Mouse (Mus musculus) embryo, embryonic 11 days (tissue): Measurements from ENCODE around the gene Camta1.

Experiments used
- DNase-seq: peaks from one replicate; pipeline ENCODE4 v3.0.0-alpha.2; 2015

Gene Camta1

DNA sequence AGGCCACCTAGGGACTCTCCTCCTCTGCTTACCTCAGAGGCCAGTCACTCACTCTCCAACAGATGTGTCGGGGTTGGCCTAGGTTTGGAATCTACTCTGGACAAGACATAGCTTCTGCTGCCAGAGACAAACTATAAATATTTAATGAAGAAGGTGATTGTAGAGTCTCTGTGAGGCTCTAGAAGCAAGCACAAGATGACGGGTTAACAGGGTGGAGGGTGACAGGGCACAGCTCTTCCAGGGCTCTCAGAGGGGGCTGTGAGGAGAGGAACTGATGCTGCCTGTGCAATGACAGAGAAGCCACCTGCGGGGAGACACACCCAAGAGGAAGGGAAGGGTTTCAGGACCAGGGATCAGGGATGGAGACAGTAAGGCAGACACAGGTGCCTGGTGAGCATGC is 682.0 kb downstream of the Camta1 start:
- no peak for DNase-seq

DNA sequence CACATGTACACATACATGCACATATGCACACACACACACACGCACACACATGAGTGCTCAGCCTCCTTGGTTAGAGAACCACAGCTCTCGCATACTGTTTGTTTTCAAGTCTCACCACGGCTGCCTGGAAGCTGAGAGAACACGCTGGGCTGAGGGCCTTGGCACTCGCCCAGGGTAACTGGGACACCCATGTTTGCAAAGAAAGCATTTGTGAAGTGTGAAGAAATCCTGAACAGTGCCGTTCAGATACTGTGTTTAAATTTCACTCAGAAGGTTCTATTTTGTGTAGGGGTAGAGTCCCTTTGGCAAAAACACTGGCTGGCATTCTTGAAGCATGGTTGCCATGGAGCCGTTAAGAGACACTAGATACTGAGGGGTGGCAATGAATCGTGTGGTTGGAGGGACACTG is 682.7 kb downstream of the Camta1 start:
- no peak for DNase-seq

DNA sequence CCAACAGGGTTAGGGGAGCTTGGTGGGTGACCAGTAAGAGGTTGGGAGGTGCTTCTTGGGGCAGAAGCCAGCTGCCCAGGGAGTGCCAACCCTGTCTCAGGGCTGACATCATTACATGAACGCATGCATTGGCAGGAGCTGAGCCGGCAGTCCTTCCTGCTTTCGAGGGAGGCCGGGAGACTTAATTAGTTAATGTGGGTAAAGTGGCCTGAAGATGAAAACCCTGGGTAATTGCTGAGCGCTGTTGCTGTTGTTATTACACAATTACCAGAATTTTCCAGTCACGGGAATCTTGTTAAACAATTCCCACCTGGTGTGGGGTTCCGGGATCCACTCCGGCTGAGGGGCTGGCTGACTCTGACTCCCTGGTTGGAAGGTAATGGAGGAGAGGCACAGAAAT is 689.1 kb downstream of the Camta1 start:
- DNase-seq, result no peak

DNA sequence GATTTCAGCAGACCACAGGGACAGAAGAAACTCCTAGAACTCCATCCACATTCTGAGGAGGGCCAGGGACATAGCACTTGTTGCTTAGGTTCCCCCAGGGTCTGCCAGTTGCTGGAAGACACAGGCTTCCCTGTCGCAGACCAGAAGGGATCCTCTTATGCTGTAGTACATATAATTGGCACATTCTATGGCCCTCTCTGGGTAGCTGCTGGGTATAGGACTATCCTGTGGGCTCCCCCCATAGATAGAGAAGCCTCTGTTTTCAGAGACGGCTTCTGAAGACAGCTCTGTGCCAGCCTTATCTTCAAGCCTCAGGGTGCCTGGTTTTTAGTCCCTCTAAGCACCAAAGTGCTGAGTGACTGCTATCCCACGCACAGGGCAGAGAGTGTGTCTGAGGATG is 690.6 kb downstream of the Camta1 start:
- DNase-seq, result no peak

DNA sequence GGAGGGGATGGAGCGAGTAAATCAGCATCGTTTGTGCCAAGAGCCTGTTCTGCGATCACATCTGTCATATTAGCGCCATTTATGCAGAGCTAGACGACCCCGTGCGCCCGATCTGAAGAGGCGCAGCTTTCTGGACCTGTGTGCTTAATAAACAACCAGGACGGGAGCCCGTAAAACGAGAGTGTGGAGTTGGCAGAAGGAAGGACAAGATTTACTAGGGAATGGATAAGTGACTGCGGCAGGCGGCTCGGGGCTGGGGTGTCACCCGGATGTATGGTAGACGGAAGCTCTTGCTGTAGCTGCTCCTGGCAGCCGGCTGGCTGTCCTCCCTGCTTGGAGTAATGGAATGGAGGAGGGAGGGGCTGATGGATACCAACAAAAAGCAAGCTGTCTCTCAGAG is 691.0 kb downstream of the Camta1 start:
- DNase-seq, result peak; percentile 34

- no peak for DNase-seq
Measured at GRCm38 (mm10) chr4:151166969-151167368, 694.7 kb downstream of the Camta1 start.

- DNase-seq, result no peak
Measured at GRCm38 (mm10) chr4:151165539-151165938, 696.1 kb downstream of the Camta1 start.

DNA sequence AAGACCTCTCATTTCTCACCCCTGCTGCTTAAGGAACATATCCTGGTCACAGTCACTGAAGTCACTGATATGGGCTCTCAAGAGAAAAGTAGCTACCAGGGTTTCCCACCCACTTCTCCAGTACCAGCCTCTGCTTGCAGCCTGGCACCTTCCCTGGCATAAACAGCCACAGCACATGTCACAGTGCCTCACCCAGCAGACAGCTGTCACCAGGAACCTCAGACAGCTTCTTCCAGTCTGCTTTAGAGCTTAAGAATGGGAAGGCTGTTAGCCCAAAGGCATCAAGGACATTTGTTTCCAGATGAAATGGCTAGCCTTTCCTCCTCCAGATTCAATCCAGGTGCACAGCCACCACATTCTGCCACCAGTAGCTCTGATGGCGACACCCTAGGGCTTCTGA is 697.4 kb downstream of the Camta1 start:
- DNase-seq, result no peak

DNA sequence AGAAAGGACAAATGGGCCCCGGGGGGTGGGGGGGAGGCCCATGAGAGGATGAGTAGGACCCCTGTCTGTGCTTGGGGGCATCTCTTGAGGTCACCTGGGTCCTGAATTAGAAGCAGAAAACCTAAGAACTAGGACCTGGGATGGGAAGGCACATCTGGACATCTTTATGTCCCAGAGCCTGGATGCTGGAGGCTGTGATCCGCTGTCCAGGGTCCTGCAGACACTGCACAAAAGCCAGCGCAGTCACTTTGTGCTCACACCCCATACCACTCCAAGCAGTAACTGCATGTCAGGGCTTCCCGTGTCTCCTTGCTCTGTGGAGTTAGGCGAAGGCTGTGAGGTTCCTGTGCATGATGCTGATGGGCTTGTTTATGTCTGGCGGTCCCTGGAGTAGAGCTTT is 699.8 kb downstream of the Camta1 start:
- peak; percentile 54 for DNase-seq

GRCm38 (mm10) chr4:151160932-151161331 is 700.7 kb downstream of the Camta1 start:
- DNase-seq, result no peak

GRCm38 (mm10) chr4:151160476-151160875 is 701.2 kb downstream of the Camta1 start:
- DNase-seq, result no peak

- DNase-seq, result no peak
Measured at GRCm38 (mm10) chr4:151158250-151158649, 703.4 kb downstream of the Camta1 start.

- DNase-seq, result peak; percentile 86
Measured at GRCm38 (mm10) chr4:151156904-151157303, 704.8 kb downstream of the Camta1 start.

GRCm38 (mm10) chr4:151155587-151155986 is 706.1 kb downstream of the Camta1 start:
- no peak for DNase-seq

DNA sequence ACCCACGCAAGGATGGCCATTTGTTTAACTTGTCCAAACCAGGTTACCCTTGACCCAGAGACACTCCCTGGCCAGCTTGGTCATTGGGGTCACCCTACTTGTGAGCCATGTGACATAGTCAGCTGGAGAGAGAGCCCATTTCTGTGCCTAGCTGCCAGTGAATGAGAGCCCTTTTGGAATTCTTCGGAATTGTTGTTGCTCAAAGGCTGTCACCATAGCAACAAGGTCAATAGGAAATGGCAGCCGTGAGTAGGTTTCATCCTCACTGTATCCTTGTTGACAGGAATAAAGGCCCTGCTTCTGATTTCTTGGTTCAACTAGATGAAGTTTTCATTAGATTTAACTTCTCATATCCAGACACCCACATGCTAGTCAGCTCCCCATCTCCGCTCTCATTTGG is 707.4 kb downstream of the Camta1 start:
- DNase-seq, result peak; percentile 67

DNA sequence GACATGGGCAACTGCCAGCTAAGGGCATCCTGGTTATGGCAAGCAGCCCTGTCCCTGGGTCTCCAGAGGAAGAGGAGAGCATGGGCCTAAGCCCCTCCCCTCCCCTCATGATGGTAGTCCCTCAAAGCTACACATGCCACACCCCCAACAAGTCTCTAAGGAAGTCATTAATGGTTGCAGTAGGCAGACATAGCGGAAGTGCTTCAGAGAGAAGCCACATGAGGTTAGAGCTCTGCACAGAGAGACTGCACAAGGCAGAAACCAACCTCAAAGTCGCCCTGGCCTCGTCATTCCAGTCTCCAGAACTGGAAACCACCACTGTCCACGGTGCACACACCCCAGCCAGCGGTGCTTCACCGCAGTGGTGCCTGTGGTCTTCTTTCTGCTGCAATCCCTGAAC is 709.7 kb downstream of the Camta1 start:
- DNase-seq, result no peak

DNA sequence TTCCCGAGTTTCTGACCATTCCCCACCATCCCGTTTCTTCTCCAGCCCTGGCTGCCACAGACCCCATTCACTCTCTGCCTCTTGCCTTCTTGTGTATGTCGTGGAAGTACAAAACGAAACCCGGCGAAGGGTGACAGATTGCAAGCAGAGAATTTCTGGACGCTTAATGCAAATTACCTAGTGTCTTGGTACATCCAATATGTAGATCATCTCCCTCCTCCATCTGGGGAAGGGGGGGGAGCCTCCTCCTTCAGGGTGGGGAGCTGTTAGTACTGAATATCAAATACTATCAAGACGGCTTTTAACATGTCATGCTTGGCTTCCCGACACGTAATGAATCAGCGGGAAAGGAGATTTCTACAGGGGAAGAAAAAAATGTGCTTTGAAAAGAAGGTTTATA is 710.8 kb downstream of the Camta1 start:
- DNase-seq, result no peak

DNA sequence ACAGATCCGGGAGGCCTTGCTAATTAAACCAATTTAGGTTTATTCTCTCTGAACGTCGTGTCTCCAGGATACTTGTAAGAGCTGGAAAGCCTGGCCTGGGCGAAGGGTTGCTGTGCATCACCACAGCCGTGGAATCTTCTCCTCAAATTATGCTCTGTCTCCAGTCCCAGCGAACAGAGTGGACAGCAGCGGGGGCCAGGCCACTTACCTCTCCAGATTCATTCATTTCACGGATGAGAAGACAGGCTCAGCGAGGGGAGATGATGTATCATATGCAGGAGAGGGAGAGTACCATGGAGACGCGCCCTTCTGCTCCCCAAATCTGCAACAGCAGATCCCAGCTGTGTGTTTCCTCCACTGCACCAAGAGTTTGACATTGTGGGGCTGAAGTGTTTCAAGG is 711.6 kb downstream of the Camta1 start:
- DNase-seq, result no peak

GRCm38 (mm10) chr4:151147541-151147940 is 714.1 kb downstream of the Camta1 start:
- no peak for DNase-seq

- DNase-seq, result no peak
Measured at GRCm38 (mm10) chr4:151144121-151144520, 717.6 kb downstream of the Camta1 start.

GRCm38 (mm10) chr4:151141196-151141880 is 720.3 kb downstream of the Camta1 start:
- DNase-seq, result peak; percentile 94

DNA sequence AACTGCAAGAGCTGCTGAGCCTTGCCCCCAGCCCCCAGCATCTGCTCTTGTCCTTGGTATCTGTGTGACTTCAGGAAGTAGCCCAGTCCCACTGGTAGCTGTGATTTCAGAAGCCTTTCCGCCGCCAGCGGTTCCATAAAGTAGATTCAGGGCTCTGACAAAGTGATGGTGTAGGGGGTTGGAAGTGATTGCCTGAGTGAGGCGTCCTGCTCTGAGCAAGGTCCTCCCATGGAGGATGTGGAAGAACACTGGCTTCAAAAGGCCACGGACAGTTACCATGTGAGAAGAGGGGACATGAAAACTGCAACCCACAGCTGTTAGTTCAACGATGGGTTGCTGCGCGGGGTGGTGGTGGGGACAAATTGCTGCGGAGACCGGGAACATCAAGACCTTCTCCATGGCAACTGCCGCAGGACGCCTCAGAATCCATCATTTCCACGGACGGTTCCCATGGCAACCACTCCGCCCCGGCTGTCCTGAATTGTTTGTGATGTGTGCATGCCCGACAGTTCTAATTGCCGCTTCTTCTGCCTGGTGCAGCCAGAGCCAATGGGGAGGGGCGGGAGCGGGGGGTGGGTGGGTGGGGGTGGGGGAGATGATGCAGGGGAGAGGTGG is 721.2 kb downstream of the Camta1 start:
- DNase-seq, result peak; percentile 91

GRCm38 (mm10) chr4:151139053-151139840 is 722.4 kb downstream of the Camta1 start:
- peak; percentile 93 for DNase-seq

- no peak for DNase-seq
Measured at GRCm38 (mm10) chr4:151138586-151138985, 723.1 kb downstream of the Camta1 start.
